Mouse (Mus musculus): ENCODE measurements at regions not wholly inside any gene's neighbourhood (a gene's known extent, or its start where the extent isn't known, plus 50 kb on each side); places are given as distances from the start of the nearest gene placed in this dataset.
A peak's percentile ranks its signal among the peaks of the same experiment; 100 is the strongest.

DNA sequence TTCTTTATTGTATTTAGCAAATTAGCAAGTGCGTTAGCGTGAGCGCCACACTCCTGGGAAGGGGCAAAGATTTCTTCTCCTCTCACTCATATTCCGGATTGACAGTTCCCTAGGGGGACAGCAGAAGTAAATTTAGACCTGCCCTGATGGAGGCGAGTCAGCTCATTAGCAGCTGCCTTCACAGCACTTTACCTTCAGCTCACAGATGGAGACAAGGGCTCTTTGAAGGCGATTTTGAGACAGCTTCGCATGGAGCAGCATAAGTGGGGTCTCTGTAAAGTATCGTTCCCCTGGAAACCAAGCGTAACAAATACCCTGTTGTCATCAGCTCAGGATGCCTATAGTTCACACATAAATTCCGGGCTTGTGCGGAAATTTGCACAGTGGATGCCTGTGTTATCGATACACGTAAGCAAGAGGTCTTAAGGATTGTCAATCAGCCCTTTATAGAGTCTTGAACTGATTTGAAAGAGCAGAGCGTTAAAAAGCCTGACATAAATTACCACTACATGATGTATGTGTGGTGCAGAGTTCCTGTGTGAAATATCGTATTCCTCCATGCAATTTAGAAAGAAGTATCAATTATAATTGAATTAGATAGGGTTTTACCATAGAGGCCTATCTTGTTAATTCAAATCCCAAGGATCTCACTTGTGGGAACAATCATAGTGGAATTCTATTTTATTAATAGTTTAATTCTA, 86.6 kb upstream of the Tmprss15 start:
- 34% methylated on average over 15 of the region's 15 CpGs for WGBS
- ATAC-seq (replicated peaks; ENCODE audit: low FRiP score) = peak; percentile 92
- H3K4me3 ChIP-seq (ENCODE audit: low read depth, low read length) = no peak overlapping the region

DNA sequence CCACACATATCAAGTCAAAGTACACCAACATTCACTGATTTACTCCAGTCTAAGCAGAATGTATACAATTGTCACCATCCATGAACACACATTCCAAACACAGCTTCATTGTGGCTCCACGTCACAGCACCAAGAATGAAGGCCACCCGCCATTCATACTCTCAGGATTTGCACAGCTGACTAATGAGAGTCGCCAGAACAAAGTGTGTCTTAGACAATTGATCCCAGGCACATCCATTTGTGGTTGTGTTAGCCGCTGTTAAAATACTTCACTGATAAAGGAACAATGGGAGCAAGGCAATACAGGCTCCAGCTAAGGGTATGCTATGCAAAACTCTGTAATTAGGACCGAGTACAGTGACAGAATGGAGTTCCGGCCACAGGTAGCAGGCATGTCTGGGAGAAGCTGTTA, 85.9 kb upstream of the Tmprss15 start:
- H3K9ac ChIP-seq (ENCODE audit: low read length) = no peak overlapping the region
- ATAC-seq (replicated peaks; ENCODE audit: low FRiP score) = peak; percentile 79
- H3K4me2 ChIP-seq (ENCODE audit: low read depth, low read length, severe bottlenecking) = peak overlapping the region; percentile 12; the same call in 1 of the 2 replicates
- H3K4me1 ChIP-seq (replicated peaks; ENCODE audit: control insufficient read depth, insufficient read depth, low read length) = no peaks in the 10 kb centered on the region
- no peaks in the 10 kb centered on the region for H3K36me3 ChIP-seq (ENCODE audit: control insufficient read depth, insufficient read depth, low read length)
- whole genome bisulfite sequencing = 37% methylated on average over 6 of the region's 6 CpGs
- H3K27me3 ChIP-seq (ENCODE audit: control insufficient read depth, insufficient read depth, low read length) = no peaks in the 10 kb centered on the region
- no peaks in the 10 kb centered on the region for H3K9me3 ChIP-seq (ENCODE audit: control insufficient read depth, low read length)
- peak; percentile 55 for DNase-seq (ENCODE audit: low spot score)
- H3K4me3 ChIP-seq (ENCODE audit: low read depth, low read length) = no peak overlapping the region
- peak overlapping the region; percentile 0; the same call in 1 of the 2 replicates for H3K27ac ChIP-seq (ENCODE audit: low read depth, low read length)

More for the DNA sequence above, 86.6 kb upstream of the Tmprss15 start:
- H3K9ac ChIP-seq (ENCODE audit: low read length) = no peak overlapping the region
- no peaks in the 10 kb centered on the region for H3K9me3 ChIP-seq (ENCODE audit: control insufficient read depth, low read length)
- H3K36me3 ChIP-seq (ENCODE audit: control insufficient read depth, insufficient read depth, low read length) = no peaks in the 10 kb centered on the region
- H3K4me1 ChIP-seq (replicated peaks; ENCODE audit: control insufficient read depth, insufficient read depth, low read length) = no peaks in the 10 kb centered on the region
- DNase-seq (ENCODE audit: low spot score) = peak; percentile 56
- peak overlapping the region; percentile 12; the same call in 1 of the 2 replicates for H3K4me2 ChIP-seq (ENCODE audit: low read depth, low read length, severe bottlenecking)
- H3K27me3 ChIP-seq (ENCODE audit: control insufficient read depth, insufficient read depth, low read length) = no peaks in the 10 kb centered on the region
- peak overlapping the region; percentile 0; the same call in 1 of the 2 replicates for H3K27ac ChIP-seq (ENCODE audit: low read depth, low read length)

DNA sequence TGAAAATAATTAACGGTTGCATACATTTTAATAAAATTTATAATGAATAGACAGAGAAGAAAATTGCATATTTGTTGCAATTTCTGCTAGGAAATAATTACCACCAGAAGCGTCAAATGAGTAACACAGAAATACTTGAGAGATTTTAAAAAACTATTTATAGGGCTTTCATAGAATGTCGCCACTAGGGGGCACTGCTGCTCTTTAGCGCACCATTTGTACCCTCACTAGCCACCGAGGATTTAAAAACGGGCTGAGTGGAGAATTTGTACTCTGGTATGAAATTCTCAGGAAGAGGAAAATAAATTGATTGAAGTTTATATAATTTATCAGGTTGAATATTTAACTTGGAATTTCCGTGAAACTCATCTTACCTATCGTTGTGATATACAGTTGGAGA, 77.3 kb upstream of the Tmprss15 start:
- DNase-seq (ENCODE audit: low spot score) = peak; percentile 81
- Histone ChIP-seq H3K27me3 (ENCODE audit: control insufficient read depth, insufficient read depth, low read length) (no peaks in the 10 kb centered on the region), H3K4me3 (ENCODE audit: low read depth, low read length) (no peak overlapping the region), H3K4me1 (replicated peaks; ENCODE audit: control insufficient read depth, insufficient read depth, low read length) (no peaks in the 10 kb centered on the region), H3K4me2 (ENCODE audit: low read depth, low read length, severe bottlenecking) (no peak overlapping the region), H3K9ac (ENCODE audit: low read length) (no peak overlapping the region), H3K27ac (ENCODE audit: low read depth, low read length) (no peak overlapping the region), H3K9me3 (ENCODE audit: control insufficient read depth, low read length) (no peaks in the 10 kb centered on the region), H3K36me3 (ENCODE audit: control insufficient read depth, insufficient read depth, low read length) (no peaks in the 10 kb centered on the region)
- peak; percentile 81 for ATAC-seq (replicated peaks; ENCODE audit: low FRiP score)
- WGBS = 19% methylated on average over 8 of the region's 8 CpGs

DNA sequence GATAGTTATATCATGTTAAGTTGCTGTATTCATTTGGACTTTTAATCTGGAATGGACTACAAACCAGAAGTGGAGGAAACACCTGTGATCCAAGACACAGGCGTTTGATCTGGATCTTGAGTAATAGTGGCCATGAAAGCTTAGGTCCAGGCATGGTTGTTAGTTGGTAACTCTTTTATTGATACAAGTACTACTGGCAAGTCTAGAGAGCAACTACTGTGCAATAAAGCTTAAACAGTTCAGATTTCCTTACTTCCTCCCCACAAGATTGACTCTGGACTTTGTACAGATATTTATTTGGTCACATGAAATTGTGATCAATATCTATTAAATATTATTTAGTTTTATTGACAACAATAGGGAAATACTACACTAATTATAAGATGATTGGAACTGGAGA, 51.9 kb upstream of the Tmprss15 start:
- ATAC-seq (replicated peaks; ENCODE audit: low FRiP score) (no peak), DNase-seq (ENCODE audit: low spot score) (no peak)
- no peak overlapping the region for H3K27ac ChIP-seq (ENCODE audit: low read depth, low read length)
- no peak overlapping the region for H3K9ac ChIP-seq (ENCODE audit: low read length)
- no peak overlapping the region for H3K4me2 ChIP-seq (ENCODE audit: low read depth, low read length, severe bottlenecking)
- H3K4me3 ChIP-seq (ENCODE audit: low read depth, low read length) = no peak overlapping the region
- H3K4me1 ChIP-seq (replicated peaks; ENCODE audit: control insufficient read depth, insufficient read depth, low read length) = no peaks in the 10 kb centered on the region
- no peaks in the 10 kb centered on the region for H3K36me3 ChIP-seq (ENCODE audit: control insufficient read depth, insufficient read depth, low read length)
- no peaks in the 10 kb centered on the region for H3K9me3 ChIP-seq (ENCODE audit: control insufficient read depth, low read length)
- no peaks in the 10 kb centered on the region for H3K27me3 ChIP-seq (ENCODE audit: control insufficient read depth, insufficient read depth, low read length)
- 84% methylated on average over 1 of the region's 1 CpGs for WGBS
